Mouse (Mus musculus): Measurements from ENCODE around the gene Milr1. TPM values are rescaled to one million over a fixed set of nuclear protein-coding genes. Genes with fewer than 3 reads are reported as not detected.
"Not testable (repeated sequence)": the region's sequence is repeated elsewhere in the genome, so short reads cannot be mapped to it uniquely, and the experiment has no call there.

The Milr1 gene
- polyA plus RNA-seq, 1 experiment from 2014 or later: 5.1 TPM

DNA sequence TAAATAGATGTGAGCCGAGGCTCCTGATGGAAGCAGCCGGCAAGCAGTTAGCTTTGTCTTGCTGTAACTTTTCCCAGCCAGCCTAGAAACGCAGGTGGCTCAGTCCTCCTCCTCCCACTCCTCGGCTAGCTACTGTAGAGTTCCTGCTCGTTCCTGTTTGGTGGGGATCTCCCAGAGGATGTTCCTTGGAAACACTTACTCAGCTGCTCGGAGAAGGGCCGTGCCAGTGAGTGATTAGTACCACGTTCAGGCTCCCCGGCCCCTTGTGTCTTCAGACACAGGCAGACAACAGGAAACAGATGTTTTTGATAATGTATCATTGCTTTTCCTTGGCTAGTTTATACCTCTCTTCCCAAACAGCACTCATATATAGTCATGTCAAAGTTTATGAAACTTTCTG, 44.7 kb downstream of the Milr1 start:
- 0 out of 2 replicates have a peak, but pooled peaks have one; percentile 10 for ATAC-seq
- TF ChIP-seq CTCF (IDR thresholded peaks at IDR 0.05; ENCODE audit: low read depth) (no peak), EP300 (IDR thresholded peaks at IDR 0.05; ENCODE audit: low read depth) (peak; percentile 38; the same call in 1 of the 2 replicates)
- H3K9ac ChIP-seq (replicated peaks): no peak overlapping the region
- peaks cover 3% of the 10 kb centered on the region for H3K4me1 ChIP-seq (ENCODE audit: insufficient read depth)
- H3K4me2 ChIP-seq (ENCODE audit: low read depth, low read length): no peak overlapping the region
- H3K27ac ChIP-seq (ENCODE audit: low read depth): no peak overlapping the region
- H3K4me3 ChIP-seq (ENCODE audit: low read depth, low read length): no peak overlapping the region
- H3K36me3 ChIP-seq (replicated peaks; ENCODE audit: insufficient read depth, low read length): peaks cover 31% of the 10 kb centered on the region
- 47% methylated on average over 9 of the region's 9 CpGs for WGBS (ENCODE audit: insufficient replicate concordance)
- H3K27me3 ChIP-seq (ENCODE audit: insufficient read depth, low read length): no peaks in the 10 kb centered on the region
- H3K9me3 ChIP-seq (ENCODE audit: low read length): no peaks in the 10 kb centered on the region
- no peak for DNase-seq

DNA sequence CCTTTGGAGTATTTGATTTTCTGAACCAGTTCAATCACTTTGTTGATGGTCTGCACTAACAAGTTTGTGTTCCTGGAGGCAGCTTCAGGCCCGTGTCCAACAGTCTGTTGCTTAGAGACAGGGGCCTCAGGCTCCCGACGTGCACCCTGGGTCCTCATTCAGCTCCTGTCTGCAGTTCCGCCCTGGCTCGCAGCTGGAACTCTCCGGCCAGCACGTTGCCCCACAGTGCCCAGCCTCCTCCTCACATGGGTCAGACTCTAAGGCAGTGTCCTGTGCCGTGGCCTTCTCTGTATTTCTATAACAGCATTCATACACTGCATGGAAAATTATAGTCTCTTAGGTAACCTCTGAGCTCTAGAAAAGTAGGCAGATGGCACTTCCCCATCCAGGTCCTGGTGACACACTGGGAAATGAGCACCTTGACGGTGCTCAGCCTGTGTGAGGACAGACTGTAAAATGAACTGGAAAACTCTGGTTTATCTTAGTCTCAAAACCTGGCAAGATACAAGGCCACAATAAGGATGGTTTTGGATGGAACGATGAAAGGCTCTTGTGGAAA, 51.1 kb downstream of the Milr1 start:
- TF ChIP-seq CTCF (IDR thresholded peaks at IDR 0.05; ENCODE audit: low read depth): no peak
- no peak for TF ChIP-seq EP300 (IDR thresholded peaks at IDR 0.05; ENCODE audit: low read depth)
- ATAC-seq (no peak), DNase-seq (no peak)
- H3K36me3 ChIP-seq (replicated peaks; ENCODE audit: insufficient read depth, low read length): peaks cover 41% of the 10 kb centered on the region
- no peak overlapping the region for H3K4me2 ChIP-seq (ENCODE audit: low read depth, low read length)
- no peaks in the 10 kb centered on the region for H3K27me3 ChIP-seq (ENCODE audit: insufficient read depth, low read length)
- no peak overlapping the region for H3K4me3 ChIP-seq (ENCODE audit: low read depth, low read length)
- H3K27ac ChIP-seq (ENCODE audit: low read depth): no peak overlapping the region
- no peaks in the 10 kb centered on the region for H3K4me1 ChIP-seq (ENCODE audit: insufficient read depth)
- H3K9me3 ChIP-seq (ENCODE audit: low read length): no peaks in the 10 kb centered on the region
- no peak overlapping the region for H3K9ac ChIP-seq (replicated peaks)
- WGBS (ENCODE audit: insufficient replicate concordance): 89% methylated on average over 10 of the region's 10 CpGs

DNA sequence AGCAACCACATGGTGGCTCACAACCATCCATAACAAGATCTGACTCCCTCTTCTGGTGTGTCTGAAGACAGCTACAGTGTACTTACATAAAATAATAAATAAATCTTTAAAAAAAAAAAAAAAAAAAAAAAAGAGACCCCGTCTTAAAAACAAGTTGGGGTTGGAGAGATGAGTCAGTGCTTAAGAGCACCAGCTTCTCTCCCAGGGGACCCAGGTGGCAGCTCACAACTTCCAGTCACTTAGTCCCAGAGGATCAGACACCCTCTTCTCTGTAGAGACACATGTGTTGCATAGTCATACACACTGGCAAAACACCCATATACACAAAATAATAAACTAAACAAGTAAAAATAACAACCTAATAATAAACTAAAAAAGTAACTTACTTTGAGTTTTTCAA, 56.4 kb downstream of the Milr1 start:
- ATAC-seq; H3K4me1 ChIP-seq (ENCODE audit: insufficient read depth); H3K9me3 ChIP-seq (ENCODE audit: low read length); H3K27me3 ChIP-seq (ENCODE audit: insufficient read depth, low read length); H3K9ac ChIP-seq (replicated peaks); H3K4me3 ChIP-seq (ENCODE audit: low read depth, low read length); H3K27ac ChIP-seq (ENCODE audit: low read depth); DNase-seq; H3K4me2 ChIP-seq (ENCODE audit: low read depth, low read length): not testable (repeated sequence)
- H3K36me3 ChIP-seq (replicated peaks; ENCODE audit: insufficient read depth, low read length): peaks cover 35% of the 10 kb centered on the region
- WGBS (ENCODE audit: insufficient replicate concordance): 60% methylated on average over 1 of the region's 1 CpGs

DNA sequence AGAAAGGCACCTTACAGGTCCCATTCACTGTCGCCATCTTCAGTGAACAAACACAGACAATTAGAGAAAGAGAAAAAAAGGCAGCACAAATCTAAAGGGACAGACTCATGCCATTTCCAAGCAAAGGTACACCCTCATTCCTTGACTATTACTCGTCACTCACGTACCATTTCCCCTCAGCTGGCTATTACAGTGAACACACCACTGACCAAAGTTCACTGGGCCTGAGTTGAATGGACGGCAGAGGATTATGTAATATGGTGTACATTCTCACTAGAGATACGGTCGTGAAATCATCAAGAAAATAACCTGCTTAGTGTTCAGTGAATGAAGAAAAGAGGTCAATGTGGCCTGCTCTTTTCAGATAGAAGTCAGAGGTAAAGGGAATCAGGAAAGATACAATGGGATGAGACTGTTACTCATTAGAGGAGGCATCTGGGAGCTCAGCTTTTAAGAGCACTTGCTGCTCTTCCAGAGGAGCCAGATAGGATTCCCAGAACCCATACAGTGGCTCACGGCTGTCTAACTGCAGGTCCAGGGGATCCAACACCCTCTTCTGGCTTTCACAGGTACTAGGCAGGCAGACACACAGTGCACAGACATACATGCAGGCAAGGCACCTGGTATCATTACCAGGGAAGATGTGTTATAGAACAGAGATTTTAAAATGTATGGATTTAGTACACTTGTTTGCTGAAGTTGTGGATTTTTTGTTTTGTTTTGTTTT, 61.5 kb downstream of the Milr1 start:
- TF ChIP-seq EP300 (IDR thresholded peaks at IDR 0.05; ENCODE audit: low read depth) (peak; percentile 18; the same call in 1 of the 2 replicates), CTCF (IDR thresholded peaks at IDR 0.05; ENCODE audit: low read depth) (no peak)
- Histone ChIP-seq H3K27me3 (ENCODE audit: insufficient read depth, low read length) (no peaks in the 10 kb centered on the region), H3K4me1 (ENCODE audit: insufficient read depth) (peaks cover 12% of the 10 kb centered on the region; the same call in 1 of the 2 replicates), H3K9me3 (ENCODE audit: low read length) (no peaks in the 10 kb centered on the region), H3K4me3 (ENCODE audit: low read depth, low read length) (no peak overlapping the region), H3K36me3 (replicated peaks; ENCODE audit: insufficient read depth, low read length) (peaks cover 65% of the 10 kb centered on the region), H3K4me2 (ENCODE audit: low read depth, low read length) (no peak overlapping the region; the same call in 1 of the 2 replicates), H3K9ac (replicated peaks) (no peak overlapping the region), H3K27ac (ENCODE audit: low read depth) (peak overlapping the region; percentile 80)
- WGBS (ENCODE audit: insufficient replicate concordance): 68% methylated on average over 7 of the region's 7 CpGs
- DNase-seq (no peak), ATAC-seq (peak; percentile 92)

DNA sequence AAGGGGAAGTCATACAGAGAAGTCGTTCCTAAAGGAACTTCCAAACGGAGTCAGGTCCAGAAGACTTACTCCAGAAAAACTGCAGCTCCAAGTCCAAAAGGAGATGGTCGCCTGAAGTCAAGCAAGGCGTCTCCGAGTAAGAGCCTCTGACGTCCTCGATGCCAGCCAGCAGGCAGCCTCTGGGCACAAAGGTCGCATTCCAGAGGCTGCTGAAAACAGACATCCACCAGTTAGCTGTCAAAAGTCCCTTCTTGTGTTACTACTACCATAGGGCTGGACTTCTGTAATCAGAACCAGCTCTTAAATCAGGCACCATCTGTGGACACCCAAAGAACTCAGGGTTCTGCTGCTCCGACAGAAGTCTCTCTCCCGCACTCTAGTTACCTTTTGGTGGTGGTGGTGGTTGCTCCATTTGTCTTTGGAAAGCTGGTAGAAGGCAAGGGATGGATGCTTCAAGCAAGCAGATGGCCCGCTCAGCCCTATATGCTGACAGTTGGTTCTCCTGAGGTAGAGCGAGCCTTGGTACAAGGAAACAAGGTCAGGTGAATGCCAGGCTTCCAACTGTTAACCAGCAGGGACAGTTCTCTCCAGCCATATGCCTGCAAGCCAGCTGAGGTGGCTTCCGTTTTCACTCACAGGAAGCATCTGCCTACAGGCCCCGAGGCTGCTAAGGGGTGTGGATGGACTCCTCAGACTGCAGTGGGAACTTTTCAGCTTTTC, 63.7 kb downstream of the Milr1 start:
- H3K27me3 ChIP-seq (ENCODE audit: insufficient read depth, low read length): no peaks in the 10 kb centered on the region
- TF ChIP-seq EP300 (IDR thresholded peaks at IDR 0.05; ENCODE audit: low read depth) (no peak), CTCF (IDR thresholded peaks at IDR 0.05; ENCODE audit: low read depth) (no peak)
- no peak for DNase-seq
- peaks cover 72% of the 10 kb centered on the region for H3K36me3 ChIP-seq (replicated peaks; ENCODE audit: insufficient read depth, low read length)
- H3K9me3 ChIP-seq (ENCODE audit: low read length): no peaks in the 10 kb centered on the region
- WGBS (ENCODE audit: insufficient replicate concordance): 76% methylated on average over 14 of the region's 14 CpGs
- 0 out of 2 replicates have a peak overlapping the region, but pooled peaks have one; percentile 22 for H3K27ac ChIP-seq (ENCODE audit: low read depth)
- H3K4me3 ChIP-seq (ENCODE audit: low read depth, low read length): no peak overlapping the region
- ATAC-seq: no peak
- H3K9ac ChIP-seq (replicated peaks): no peak overlapping the region
- no peak overlapping the region for H3K4me2 ChIP-seq (ENCODE audit: low read depth, low read length)
- peaks cover 18% of the 10 kb centered on the region; the same call in 1 of the 2 replicates for H3K4me1 ChIP-seq (ENCODE audit: insufficient read depth)

DNA sequence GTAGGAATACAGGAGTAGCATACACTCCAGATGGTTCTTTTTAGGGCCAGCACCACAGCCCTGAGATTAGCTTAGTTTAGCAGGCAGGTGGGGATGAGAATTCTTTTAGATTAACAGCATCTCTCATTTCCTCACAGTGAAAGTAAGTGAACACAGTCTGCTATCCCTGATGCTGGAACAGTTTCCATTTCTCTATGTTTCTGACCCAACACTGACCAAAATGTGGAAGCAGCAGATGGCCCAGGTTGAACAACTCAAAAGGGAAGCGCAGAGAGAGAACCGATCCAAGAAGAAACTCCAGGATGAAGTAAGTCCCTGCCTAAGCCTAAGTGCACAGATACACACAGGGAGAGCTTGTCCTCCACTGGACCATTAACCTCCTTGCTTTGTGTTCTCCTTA, 64.3 kb downstream of the Milr1 start:
- no peak overlapping the region for H3K4me3 ChIP-seq (ENCODE audit: low read depth, low read length)
- no peak overlapping the region for H3K27ac ChIP-seq (ENCODE audit: low read depth)
- no peak overlapping the region for H3K4me2 ChIP-seq (ENCODE audit: low read depth, low read length)
- H3K9ac ChIP-seq (replicated peaks): no peak overlapping the region
- peaks cover 75% of the 10 kb centered on the region for H3K36me3 ChIP-seq (replicated peaks; ENCODE audit: insufficient read depth, low read length)
- TF ChIP-seq EP300 (IDR thresholded peaks at IDR 0.05; ENCODE audit: low read depth): no peak
- peaks cover 18% of the 10 kb centered on the region; the same call in 1 of the 2 replicates for H3K4me1 ChIP-seq (ENCODE audit: insufficient read depth)
- 84% methylated on average over 2 of the region's 2 CpGs for WGBS (ENCODE audit: insufficient replicate concordance)
- H3K9me3 ChIP-seq (ENCODE audit: low read length): no peaks in the 10 kb centered on the region
- ATAC-seq: no peak
- no peak for DNase-seq
- no peaks in the 10 kb centered on the region for H3K27me3 ChIP-seq (ENCODE audit: insufficient read depth, low read length)
